Mouse (Mus musculus): ENCODE data around the gene Brms1. TPM values are rescaled to one million over a fixed set of nuclear protein-coding genes. Genes with fewer than 3 reads are reported as not detected.

Gene Brms1
- total and polyA plus RNA-seq, 2 experiments from 2014 or later, result 1.9 to 20.4 TPM

- TF ChIP-seq CTCF (IDR thresholded peaks at IDR 0.05; ENCODE audit: low read depth), result no peak
- TF ChIP-seq EP300 (IDR thresholded peaks at IDR 0.05; ENCODE audit: low read depth), result no peak
- Histone ChIP-seq H3K9me3 (replicated peaks; ENCODE audit: control insufficient read depth, low read length) (no peaks in the 10 kb centered on the region), H3K4me3 (ENCODE audit: low read depth, low read length) (no peak overlapping the region), H3K4me2 (ENCODE audit: low read depth, low read length) (no peak overlapping the region), H3K9ac (replicated peaks; ENCODE audit: low read depth, low read length) (no peak overlapping the region), H3K27me3 (ENCODE audit: control insufficient read depth, insufficient read depth, low read length) (no peaks in the 10 kb centered on the region), H3K4me1 (ENCODE audit: control insufficient read depth, insufficient read depth) (peaks cover 16% of the 10 kb centered on the region; the same call in 1 of the 2 replicates), H3K36me3 (replicated peaks; ENCODE audit: control insufficient read depth, insufficient read depth, low read length) (no peaks in the 10 kb centered on the region), H3K27ac (ENCODE audit: low read depth) (0 out of 2 replicates have a peak overlapping the region, but pooled peaks have one; percentile 12)
- ATAC-seq (ENCODE audit: insufficient read depth, low read depth) (no peak), DNase-seq (ENCODE audit: low spot score) (no peak)
- 44% methylated on average over 5 of the region's 5 CpGs for WGBS
Observed at GRCm38 (mm10) chr19:5060365-5061330, 19.5 kb downstream of the Brms1 start.

GRCm38 (mm10) chr19:5062041-5062440, 20.9 kb downstream of the Brms1 start:
- TF ChIP-seq CTCF (IDR thresholded peaks at IDR 0.05; ENCODE audit: low read depth) (no peak), EP300 (IDR thresholded peaks at IDR 0.05; ENCODE audit: low read depth) (no peak)
- Histone ChIP-seq H3K9ac (replicated peaks; ENCODE audit: low read depth, low read length) (no peak overlapping the region), H3K4me2 (ENCODE audit: low read depth, low read length) (no peak overlapping the region), H3K4me1 (ENCODE audit: control insufficient read depth, insufficient read depth) (peaks cover 19% of the 10 kb centered on the region), H3K27ac (ENCODE audit: low read depth) (no peak overlapping the region), H3K4me3 (ENCODE audit: low read depth, low read length) (no peak overlapping the region), H3K9me3 (replicated peaks; ENCODE audit: control insufficient read depth, low read length) (no peaks in the 10 kb centered on the region), H3K36me3 (replicated peaks; ENCODE audit: control insufficient read depth, insufficient read depth, low read length) (no peaks in the 10 kb centered on the region), H3K27me3 (ENCODE audit: control insufficient read depth, insufficient read depth, low read length) (peaks cover 4% of the 10 kb centered on the region; the same call in 1 of the 2 replicates)
- 75% methylated on average over 5 of the region's 5 CpGs for WGBS
- ATAC-seq (ENCODE audit: insufficient read depth, low read depth) (no peak), DNase-seq (ENCODE audit: low spot score) (no peak)

GRCm38 (mm10) chr19:5062446-5062845, 21.3 kb downstream of the Brms1 start:
- H3K4me2 ChIP-seq (ENCODE audit: low read depth, low read length), result no peak overlapping the region
- peaks cover 24% of the 10 kb centered on the region for H3K4me1 ChIP-seq (ENCODE audit: control insufficient read depth, insufficient read depth)
- 58% methylated on average over 6 of the region's 6 CpGs for WGBS
- no peaks in the 10 kb centered on the region for H3K36me3 ChIP-seq (replicated peaks; ENCODE audit: control insufficient read depth, insufficient read depth, low read length)
- H3K27me3 ChIP-seq (ENCODE audit: control insufficient read depth, insufficient read depth, low read length), result peaks cover 6% of the 10 kb centered on the region; the same call in 1 of the 2 replicates
- no peak overlapping the region for H3K4me3 ChIP-seq (ENCODE audit: low read depth, low read length)
- no peak for DNase-seq (ENCODE audit: low spot score)
- no peak for ATAC-seq (ENCODE audit: insufficient read depth, low read depth)
- H3K27ac ChIP-seq (ENCODE audit: low read depth), result no peak overlapping the region
- H3K9ac ChIP-seq (replicated peaks; ENCODE audit: low read depth, low read length), result no peak overlapping the region
- TF ChIP-seq CTCF (IDR thresholded peaks at IDR 0.05; ENCODE audit: low read depth) (no peak), EP300 (IDR thresholded peaks at IDR 0.05; ENCODE audit: low read depth) (no peak)
- no peaks in the 10 kb centered on the region for H3K9me3 ChIP-seq (replicated peaks; ENCODE audit: control insufficient read depth, low read length)

- no peak for ATAC-seq (ENCODE audit: insufficient read depth, low read depth)
- no peak for TF ChIP-seq CTCF (IDR thresholded peaks at IDR 0.05; ENCODE audit: low read depth)
- DNase-seq (ENCODE audit: low spot score), result no peak
- Histone ChIP-seq H3K4me1 (ENCODE audit: control insufficient read depth, insufficient read depth) (peaks cover 20% of the 10 kb centered on the region), H3K4me3 (ENCODE audit: low read depth, low read length) (no peak overlapping the region), H3K27me3 (ENCODE audit: control insufficient read depth, insufficient read depth, low read length) (peaks cover 27% of the 10 kb centered on the region), H3K36me3 (replicated peaks; ENCODE audit: control insufficient read depth, insufficient read depth, low read length) (no peaks in the 10 kb centered on the region), H3K9me3 (replicated peaks; ENCODE audit: control insufficient read depth, low read length) (no peaks in the 10 kb centered on the region), H3K4me2 (ENCODE audit: low read depth, low read length) (no peak overlapping the region), H3K27ac (ENCODE audit: low read depth) (no peak overlapping the region), H3K9ac (replicated peaks; ENCODE audit: low read depth, low read length) (no peak overlapping the region)
- WGBS, result 46% methylated on average over 7 of the region's 7 CpGs
Observed at GRCm38 (mm10) chr19:5065104-5065503, 23.9 kb downstream of the Brms1 start.

GRCm38 (mm10) chr19:5067040-5067799, 26.1 kb downstream of the Brms1 start:
- peaks cover 38% of the 10 kb centered on the region for H3K27me3 ChIP-seq (ENCODE audit: control insufficient read depth, insufficient read depth, low read length)
- TF ChIP-seq CTCF (IDR thresholded peaks at IDR 0.05; ENCODE audit: low read depth) (no peak), EP300 (IDR thresholded peaks at IDR 0.05; ENCODE audit: low read depth) (no peak)
- peak overlapping the region; percentile 89 for H3K4me2 ChIP-seq (ENCODE audit: low read depth, low read length)
- H3K4me1 ChIP-seq (ENCODE audit: control insufficient read depth, insufficient read depth), result peaks cover 21% of the 10 kb centered on the region
- no peaks in the 10 kb centered on the region for H3K36me3 ChIP-seq (replicated peaks; ENCODE audit: control insufficient read depth, insufficient read depth, low read length)
- H3K27ac ChIP-seq (ENCODE audit: low read depth), result peak overlapping the region; percentile 66
- H3K4me3 ChIP-seq (ENCODE audit: low read depth, low read length), result peak overlapping the region; percentile 53
- H3K9ac ChIP-seq (replicated peaks; ENCODE audit: low read depth, low read length), result 0 out of 2 replicates have a peak overlapping the region, but pooled peaks have one; percentile 56
- 10% methylated on average over 15 of the region's 15 CpGs for WGBS
- no peaks in the 10 kb centered on the region for H3K9me3 ChIP-seq (replicated peaks; ENCODE audit: control insufficient read depth, low read length)
- DNase-seq (ENCODE audit: low spot score) (no peak), ATAC-seq (ENCODE audit: insufficient read depth, low read depth) (no peak)

Data from heart, postnatal 0 days (tissue).